Mouse (Mus musculus) splenic B cell, adult 2 months (primary cell): Measurements from ENCODE around the gene 1810049J17Rik.
A peak's percentile ranks its signal among the peaks of the same experiment; 100 is the strongest.

Experiments used
- DNase-seq: peaks from one replicate; pipeline ENCODE4 v3.0.0-alpha.2; 2011; ENCODE audit warnings: low read depth, low spot score
- H3K27me3 ChIP-seq: 2 replicates; pipeline ENCODE4 v1.6.1; 2012; ENCODE audit warnings: mild to moderate bottlenecking, low read length, moderate library complexity, mixed read lengths; ENCODE audit not compliant: control insufficient read depth, poor library complexity, insufficient read depth, severe bottlenecking
- H3K36me3 ChIP-seq: 2 replicates; pipeline ENCODE4 v1.6.1; 2012; ENCODE audit warnings: mild to moderate bottlenecking, low read length, moderate library complexity, mixed read lengths; ENCODE audit not compliant: control insufficient read depth, poor library complexity, insufficient read depth, severe bottlenecking

1810049J17Rik gene

DNA sequence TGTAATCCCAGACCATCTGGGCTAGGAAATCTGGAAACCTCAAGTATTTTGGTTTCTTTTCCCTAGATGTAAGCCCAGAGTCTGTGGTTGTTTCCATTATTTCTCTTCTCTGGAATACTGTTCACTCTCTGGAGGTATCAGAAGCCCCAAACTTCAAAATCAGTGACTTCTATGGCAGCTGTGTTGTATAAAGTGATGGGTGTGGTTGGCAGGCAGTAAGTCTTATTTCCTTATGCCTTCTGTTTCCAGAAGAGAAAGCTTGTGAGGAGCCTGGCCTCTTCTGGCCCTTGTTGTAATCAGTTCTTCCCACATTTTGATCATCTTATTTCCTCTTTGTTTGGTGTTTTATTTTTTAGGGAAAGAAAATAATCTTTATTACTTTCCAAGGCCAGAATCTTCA, 9.2 kb upstream of the 1810049J17Rik start:
- no peaks in the 10 kb centered on the region for H3K27me3 ChIP-seq
- no peaks in the 10 kb centered on the region; the same call in 1 of the 2 replicates for H3K36me3 ChIP-seq
- DNase-seq = no peak

DNA sequence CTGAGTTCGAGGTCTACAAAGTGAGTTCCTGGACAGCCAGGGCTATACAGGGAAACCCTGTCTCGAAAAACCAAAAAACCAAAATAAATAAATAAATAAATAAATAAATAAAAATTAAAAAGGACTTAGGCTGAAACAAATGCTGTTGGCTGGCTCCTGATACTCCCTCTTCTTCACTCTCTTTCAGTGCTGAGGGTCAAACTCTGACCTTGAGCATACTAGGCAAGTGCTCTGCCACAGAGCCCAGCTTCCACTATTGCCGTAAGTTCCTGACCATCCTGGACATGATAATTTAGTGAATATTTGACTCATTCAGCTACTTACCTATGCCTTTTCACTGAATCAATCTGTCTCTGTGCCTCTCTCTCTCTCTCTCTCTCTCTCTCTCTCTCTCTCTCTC, 8.7 kb upstream of the 1810049J17Rik start:
- H3K27me3 ChIP-seq = no peaks in the 10 kb centered on the region

DNA sequence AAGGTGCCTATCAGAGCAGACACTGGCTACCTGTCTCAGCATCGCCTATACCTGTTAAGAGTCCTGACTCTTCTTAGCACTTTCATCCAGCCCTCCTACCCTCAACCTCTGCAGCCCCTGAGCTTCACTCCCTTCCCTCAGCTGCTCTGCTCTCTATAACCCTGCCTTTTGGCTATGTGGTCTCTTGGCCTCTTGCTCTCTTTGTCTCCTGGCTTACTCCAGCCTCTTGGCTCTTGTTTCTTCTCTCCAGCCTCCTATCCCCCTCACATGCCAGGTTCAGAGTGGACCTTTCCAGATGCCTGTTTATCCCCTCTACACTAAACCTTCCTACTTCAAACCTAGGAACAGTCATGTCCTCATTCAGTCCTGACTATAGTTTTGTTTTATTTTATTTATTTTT, 2.6 kb upstream of the 1810049J17Rik start:
- Histone ChIP-seq H3K36me3 (no peaks in the 10 kb centered on the region; the same call in 1 of the 2 replicates), H3K27me3 (no peaks in the 10 kb centered on the region)
- DNase-seq = no peak

More for the DNA sequence above, 8.7 kb upstream of the 1810049J17Rik start:
- no peaks in the 10 kb centered on the region; the same call in 1 of the 2 replicates for H3K36me3 ChIP-seq
- DNase-seq = no peak

- no peaks in the 10 kb centered on the region for H3K27me3 ChIP-seq
- H3K36me3 ChIP-seq = no peaks in the 10 kb centered on the region; the same call in 1 of the 2 replicates
- peak; percentile 26 for DNase-seq
Observed at GRCm38 (mm10) chr15:12322676-12323402, 1.1 kb upstream of the 1810049J17Rik start.

GRCm38 (mm10) chr15:12321091-12321787, 460 bp downstream of the 1810049J17Rik start, which contains the start of gene Golph3:
Gene Golph3 (plus strand): TSS chr15:12321450.
- Histone ChIP-seq H3K27me3 (no peaks in the 10 kb centered on the region), H3K36me3 (no peaks in the 10 kb centered on the region; the same call in 1 of the 2 replicates)
- DNase-seq = peak; percentile 94

DNA sequence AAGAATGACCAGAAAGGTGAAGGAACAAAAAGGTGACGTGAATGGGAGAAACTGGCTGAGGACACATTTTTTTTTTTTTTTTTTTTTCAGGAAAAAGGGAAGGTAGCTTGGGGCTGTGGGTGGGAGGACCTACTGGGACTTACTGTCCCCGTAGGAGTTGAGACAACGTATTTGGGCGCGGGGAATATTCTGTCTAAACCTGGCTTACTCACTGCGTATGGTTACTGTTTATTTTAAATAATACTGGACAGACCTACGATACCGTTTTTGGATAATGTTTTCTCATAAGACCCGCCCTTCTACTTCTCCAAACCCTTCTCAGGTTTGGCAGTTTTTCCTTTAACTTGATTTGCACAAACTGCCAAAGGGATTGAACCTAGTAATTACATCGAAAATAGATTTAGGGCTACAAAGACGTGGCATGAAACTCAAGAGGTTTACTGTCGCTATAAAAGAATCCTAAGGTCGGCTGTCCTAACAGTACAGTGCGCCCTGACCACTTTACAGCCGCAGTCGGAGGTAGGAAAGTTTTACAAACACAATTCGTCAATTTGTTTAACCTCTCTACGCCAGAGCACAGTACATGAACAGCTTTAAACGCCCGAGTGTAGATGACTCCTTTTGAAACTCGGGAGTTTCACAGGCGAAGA, 1.1 kb downstream of the 1810049J17Rik start:
- no peaks in the 10 kb centered on the region for H3K27me3 ChIP-seq
- no peak for DNase-seq
- H3K36me3 ChIP-seq = no peaks in the 10 kb centered on the region

GRCm38 (mm10) chr15:12319889-12320288, 1.8 kb downstream of the 1810049J17Rik start:
- DNase-seq = no peak
- Histone ChIP-seq H3K36me3 (no peaks in the 10 kb centered on the region), H3K27me3 (no peaks in the 10 kb centered on the region)

DNA sequence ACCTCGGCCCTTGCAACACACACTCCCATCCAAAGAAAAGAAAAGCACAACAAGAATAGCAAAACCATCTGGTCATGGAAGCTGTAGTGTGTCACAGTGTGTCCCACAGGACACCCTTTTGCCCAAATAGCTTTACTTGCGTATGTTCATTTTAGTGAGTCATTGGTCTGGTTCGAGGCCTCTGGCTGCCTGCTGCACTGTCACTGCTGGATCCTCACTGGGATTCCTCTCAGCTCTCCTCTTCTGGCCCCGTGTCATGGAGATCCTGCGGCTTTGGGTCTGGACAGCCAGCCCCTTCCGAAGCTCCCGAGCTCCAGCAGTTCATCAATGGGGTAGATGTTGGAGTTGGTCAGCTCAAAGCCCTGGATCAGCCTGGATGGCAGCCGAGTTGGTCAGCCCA, 3.2 kb downstream of the 1810049J17Rik start:
- Histone ChIP-seq H3K27me3 (no peaks in the 10 kb centered on the region), H3K36me3 (no peaks in the 10 kb centered on the region)
- DNase-seq = no peak

DNA sequence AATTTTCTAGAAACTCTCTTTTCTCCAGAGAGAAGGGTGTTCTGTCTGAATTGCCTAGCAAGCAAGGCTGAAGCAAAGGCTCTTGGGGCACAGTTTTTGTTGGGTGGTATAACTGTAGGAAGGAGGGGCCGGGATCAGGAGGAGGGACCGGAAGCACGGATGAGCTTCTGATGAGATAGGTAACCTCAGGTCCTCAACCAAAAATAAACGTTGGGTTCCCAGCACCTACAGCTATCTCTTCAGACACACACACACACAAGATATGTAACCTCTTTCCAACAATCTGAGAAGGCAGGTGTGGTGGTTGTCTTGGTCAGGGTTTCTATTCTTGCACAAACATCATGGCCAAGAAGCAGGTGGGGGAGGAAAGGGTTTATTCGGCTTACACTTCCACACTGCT, 4.4 kb downstream of the 1810049J17Rik start:
- no peak for DNase-seq
- Histone ChIP-seq H3K36me3 (no peaks in the 10 kb centered on the region), H3K27me3 (no peaks in the 10 kb centered on the region)

GRCm38 (mm10) chr15:12315996-12316395, 5.7 kb downstream of the 1810049J17Rik start:
- no peak for DNase-seq
- no peaks in the 10 kb centered on the region for H3K36me3 ChIP-seq
- no peaks in the 10 kb centered on the region for H3K27me3 ChIP-seq

DNA sequence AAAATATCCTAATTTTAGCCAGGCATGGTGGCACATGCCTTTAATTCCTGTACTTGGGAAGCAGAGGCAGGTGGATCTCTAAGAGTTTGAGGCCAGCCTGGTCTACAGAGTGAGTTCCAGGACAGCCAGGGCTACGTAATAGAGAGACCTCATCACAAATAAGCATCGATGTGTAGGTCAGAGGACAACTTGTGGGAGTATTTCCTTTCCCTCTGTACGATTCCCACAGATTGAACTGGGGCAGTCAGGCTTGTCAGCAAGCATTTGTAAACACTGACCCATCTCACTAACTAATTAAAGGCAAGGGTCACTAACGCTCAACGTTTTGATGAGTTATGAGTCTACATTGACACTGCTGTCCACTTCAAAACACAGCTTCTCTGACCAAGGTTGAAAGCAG, 7.1 kb downstream of the 1810049J17Rik start:
- Histone ChIP-seq H3K27me3 (no peaks in the 10 kb centered on the region), H3K36me3 (no peaks in the 10 kb centered on the region)
- DNase-seq = no peak

GRCm38 (mm10) chr15:12313255-12313654, 8.4 kb downstream of the 1810049J17Rik start:
- no peak for DNase-seq
- Histone ChIP-seq H3K36me3 (no peaks in the 10 kb centered on the region), H3K27me3 (no peaks in the 10 kb centered on the region)

GRCm38 (mm10) chr15:12311465-12311864, 10.2 kb downstream of the 1810049J17Rik start:
- DNase-seq = no peak
- H3K36me3 ChIP-seq = no peaks in the 10 kb centered on the region

DNA sequence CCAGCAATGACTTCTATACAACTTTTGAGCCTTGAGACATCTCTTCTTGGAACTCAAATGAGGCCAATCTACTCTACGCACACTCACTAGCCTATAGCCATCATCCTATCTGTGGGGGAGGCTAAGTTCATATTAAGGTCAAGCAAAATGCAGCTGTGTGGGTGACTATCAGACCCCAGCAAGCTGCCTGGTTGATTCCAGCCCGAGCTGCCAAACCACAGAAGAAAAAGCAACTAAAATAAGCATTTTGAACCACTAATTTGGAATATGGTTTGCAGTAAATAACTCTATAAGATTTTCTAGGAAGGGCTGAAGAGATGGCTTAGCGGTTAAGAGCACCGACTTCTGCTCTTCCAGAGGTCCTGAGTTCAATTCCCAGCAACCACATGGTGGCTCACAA, 11.0 kb downstream of the 1810049J17Rik start:
- H3K27me3 ChIP-seq = no peaks in the 10 kb centered on the region
- H3K36me3 ChIP-seq = no peaks in the 10 kb centered on the region
- no peak for DNase-seq

More at GRCm38 (mm10) chr15:12311465-12311864, 10.2 kb downstream of the 1810049J17Rik start:
- H3K27me3 ChIP-seq = no peaks in the 10 kb centered on the region

DNA sequence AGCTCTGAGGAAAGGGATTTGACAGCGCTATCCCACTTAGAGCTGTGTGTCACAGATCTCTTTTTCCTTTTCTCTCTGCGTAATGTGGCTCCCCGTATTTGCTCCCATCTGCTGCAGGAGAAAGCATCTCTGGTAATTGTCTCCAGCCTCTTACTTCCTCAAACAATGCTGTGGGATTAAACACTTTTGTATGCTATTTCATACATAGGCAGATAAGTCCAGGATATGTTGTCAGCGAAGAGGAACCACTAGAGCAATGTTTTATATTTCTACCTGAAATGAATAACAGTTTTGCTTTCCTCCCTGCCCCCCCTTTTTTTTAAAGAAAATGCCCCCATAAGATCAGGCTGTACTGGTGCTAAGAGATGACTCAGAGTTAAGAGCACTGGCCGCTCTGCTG, 13.2 kb downstream of the 1810049J17Rik start:
- no peak for DNase-seq
- Histone ChIP-seq H3K36me3 (no peaks in the 10 kb centered on the region), H3K27me3 (no peaks in the 10 kb centered on the region)
